Comparison of ENCODE assay signal across 8 mouse cellular contexts in genomic region chr4:109000961-109001360, GRCm38 (mm10). TPM values are rescaled to one million over a fixed set of nuclear protein-coding genes. Genes with fewer than 3 reads are reported as not detected.
DNase-seq lines count a peak whose midpoint lies in the region; ATAC-seq and TF ChIP-seq lines count a peak whose summit lies in the region.

No protein-coding gene starts in this region.

- H3K27me3 ChIP-seq in hindbrain, embryonic 11.5 days (ENCODE audit: control insufficient read depth, insufficient read depth, low read length): no peaks in the 10 kb centered on the region

- peak overlapping the region; percentile 90 for H3K4me3 ChIP-seq in lung, adult 2 months (replicated peaks; ENCODE audit: extremely low read depth, low read depth, low read length)
- peak overlapping the region; percentile 70 for H3K4me3 ChIP-seq in hindbrain, embryonic 11.5 days (ENCODE audit: low read depth, low read length)

- no peak for TF ChIP-seq CTCF in lung, adult 2 months (IDR thresholded peaks at IDR 0.05; ENCODE audit: insufficient read depth, low read length)

- H3K9me3 ChIP-seq in hindbrain, embryonic 11.5 days (ENCODE audit: control insufficient read depth, low read length): no peaks in the 10 kb centered on the region

- peak overlapping the region; percentile 60 for H3K27ac ChIP-seq in hindbrain, embryonic 11.5 days (ENCODE audit: low read depth, low read length)

- ATAC-seq in common myeloid progenitor, adult 5-6 weeks (replicated peaks; ENCODE audit: low read depth, poor library complexity, severe bottlenecking): peak; percentile 10; the same call in 1 of the 2 replicates
- no peak for ATAC-seq in hindbrain, embryonic 11.5 days (ENCODE audit: low FRiP score)
- ATAC-seq in monocyte, adult 5-6 weeks (replicated peaks; ENCODE audit: insufficient number of reproducible peaks, low FRiP score, low TSS enrichment, poor library complexity, severe bottlenecking): no peak

- peak overlapping the region; percentile 76 for H3K9ac ChIP-seq in hindbrain, embryonic 11.5 days (ENCODE audit: low read depth, low read length)

- peak overlapping the region; percentile 48 for H3K4me2 ChIP-seq in hindbrain, embryonic 11.5 days (replicated peaks; ENCODE audit: low read depth, low read length)

- H3K4me1 ChIP-seq in lung, adult 2 months (ENCODE audit: control insufficient read depth, insufficient read depth, low read length): peaks cover 9% of the 10 kb centered on the region
- no peaks in the 10 kb centered on the region for H3K4me1 ChIP-seq in hindbrain, embryonic 11.5 days (replicated peaks; ENCODE audit: control insufficient read depth, insufficient read depth, low read length)

- TF ChIP-seq POLR2A in lung, adult 2 months (IDR thresholded peaks at IDR 0.05; ENCODE audit: borderline replicate concordance, extremely low read depth, low read depth, low read length): no peak

- no peak for DNase-seq in lung, adult 2 months
- no peak for DNase-seq in lung, adult 18-20 months
- no peak for DNase-seq in hindbrain, embryonic 11.5 days (ENCODE audit: low spot score)
- DNase-seq in mesoderm, embryonic 11.5 days (ENCODE audit: low read depth, low spot score): peak; percentile 13
- no peak for DNase-seq in thymus, adult 18-20 months
- no peak for DNase-seq in spleen, adult 18-20 months

- WGBS in lung, adult 2 months: 0% methylated on average over 18 of the region's 18 CpGs
- WGBS in hindbrain, embryonic 11.5 days: under 1% methylated on average over 18 of the region's 18 CpGs

- H3K36me3 ChIP-seq in hindbrain, embryonic 11.5 days (ENCODE audit: control insufficient read depth, insufficient read depth, low read length): no peaks in the 10 kb centered on the region

RNA-seq across cellular contexts. Expression of gene Nrd1, which starts 0.5 kb away (rescaled TPM):
- 20.9 and 40.4 TPM in 2 replicates for polyA plus RNA-seq in lung, adult 2 months (2012; rRNA removed)
- 80.3 and 138 TPM in 2 replicates for total RNA-seq in common myeloid progenitor, adult 5-6 weeks (2017)
- polyA plus RNA-seq in hindbrain, embryonic 11.5 days (2014; fragmentation: Nextera tagmentation; extraction: Ambion mirVana): 74.4 and 82.5 TPM in 2 replicates
- total RNA-seq in monocyte, adult 5-6 weeks (2017): 111 to 143 TPM (median 130 TPM) in 3 replicates
